Mouse (Mus musculus) liver, adult 2 months (tissue): ENCODE results near the gene Mrfap1. TPM values are rescaled to one million over a fixed set of nuclear protein-coding genes. Genes with fewer than 3 reads are reported as not detected.

Source experiments
- DNase-seq: peaks from one replicate; pipeline ENCODE4 v3.0.0-alpha.2; 2011; ENCODE audit warnings: low read depth, low spot score; ENCODE audit errors: extremely low read depth
- H3K27ac ChIP-seq: fragments of 200-500 bp; replicated peaks from 2 replicates; pipeline ENCODE4 v1.5.1; 2012; ENCODE audit warnings: low read depth, mild to moderate bottlenecking, control low read depth, inconsistent platforms, low read length; ENCODE audit not compliant: insufficient read depth
- H3K27me3 ChIP-seq: fragments of 200-500 bp; 2 replicates; pipeline ENCODE4 v1.6.1; 2012; ENCODE audit warnings: mild to moderate bottlenecking, moderate library complexity, low read length, inconsistent platforms; ENCODE audit not compliant: control insufficient read depth, insufficient read depth
- H3K36me3 ChIP-seq: fragments of 200-500 bp; 2 replicates; pipeline ENCODE4 v1.6.1; 2012; ENCODE audit warnings: low read length, inconsistent platforms; ENCODE audit not compliant: control insufficient read depth, insufficient read depth
- H3K4me1 ChIP-seq: fragments of 200-500 bp; 2 replicates; pipeline ENCODE4 v1.6.1; 2011; ENCODE audit warnings: low read length; ENCODE audit not compliant: control insufficient read depth, insufficient read depth
- H3K4me3 ChIP-seq: fragments of 200-500 bp; 2 replicates; pipeline ENCODE4 v1.5.1; 2011; ENCODE audit warnings: low read depth, mild to moderate bottlenecking, control low read depth, low read length, moderate library complexity; ENCODE audit not compliant: insufficient read depth
- H3K79me2 ChIP-seq: fragments of 200-500 bp; 2 replicates; pipeline ENCODE4 v1.6.1; 2012; ENCODE audit warnings: inconsistent platforms, mild to moderate bottlenecking, low read length, moderate library complexity; ENCODE audit not compliant: control insufficient read depth, insufficient read depth
- H3K9ac ChIP-seq: fragments of 200-500 bp; 2 replicates; pipeline ENCODE4 v1.6.1; 2012; ENCODE audit warnings: low read depth, mild to moderate bottlenecking, control low read depth, inconsistent platforms, low read length
- CTCF ChIP-seq: fragments of 200-500 bp; IDR thresholded peaks from 2 replicates; pipeline ENCODE4 v1.5.1; 2011; ENCODE audit warnings: low read depth, low read length, control low read depth
- POLR2A ChIP-seq: fragments of 200-500 bp; IDR thresholded peaks from 2 replicates; pipeline ENCODE4 v1.6.1; 2011; ENCODE audit warnings: low read length, control low read depth; ENCODE audit not compliant: insufficient read depth; ENCODE audit errors: extremely low read depth
- WGBS: fragments of 180-500 bp; shearing (Covaris S2); methylation state at CpG from one replicate; pipeline ENCODE4 v1.1.7; 2018; 5-methylcytosine and 5-hydroxymethylcytosine counted together
- polyA plus RNA-seq: library from polyadenylated mRNA; depleted of rRNA; stranded (reverse); fragments of >200 nt; gene quantifications from 2 replicates; pipeline ENCODE4 v1.2.3, GENCODE M21; 2012
- total RNA-seq: library from RNA; depleted of rRNA; stranded (reverse); fragments of >200 nt; gene quantifications from 2 replicates; pipeline ENCODE4 v1.2.3, GENCODE M21; 2014

Gene Mrfap1
- total and polyA plus RNA-seq, 2 experiments: 72.2 to 173 TPM

DNA sequence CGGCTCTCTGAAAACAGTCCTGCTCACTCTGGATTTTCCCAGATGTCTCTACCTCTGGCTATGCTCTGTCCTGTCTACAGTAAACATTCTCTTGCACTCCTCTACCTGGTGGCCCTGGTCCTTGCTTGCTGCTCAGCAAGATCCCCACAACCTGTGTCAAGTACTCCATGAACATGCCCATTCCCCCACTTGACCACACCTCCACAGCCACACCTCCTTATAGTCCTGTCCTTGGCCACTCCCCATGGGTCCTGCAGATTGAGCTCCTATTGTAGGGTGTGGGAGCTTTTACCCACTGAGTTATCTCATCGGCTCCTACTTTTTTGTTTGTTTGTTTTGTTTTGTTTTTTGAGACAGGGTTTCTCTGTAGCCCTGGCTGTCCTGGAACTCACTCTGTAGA, 17.7 kb downstream of the Mrfap1 start:
- H3K27me3 ChIP-seq: no peaks in the 10 kb centered on the region
- no peak overlapping the region for H3K4me3 ChIP-seq
- 93% methylated on average over 1 of the region's 2 CpGs for WGBS
- TF ChIP-seq CTCF (no peak), POLR2A (no peak)
- H3K4me1 ChIP-seq: no peaks in the 10 kb centered on the region
- H3K36me3 ChIP-seq: no peaks in the 10 kb centered on the region
- H3K27ac ChIP-seq: no peak overlapping the region
- no peak for DNase-seq
- H3K9ac ChIP-seq: no peak overlapping the region
- H3K79me2 ChIP-seq: no peaks in the 10 kb centered on the region

DNA sequence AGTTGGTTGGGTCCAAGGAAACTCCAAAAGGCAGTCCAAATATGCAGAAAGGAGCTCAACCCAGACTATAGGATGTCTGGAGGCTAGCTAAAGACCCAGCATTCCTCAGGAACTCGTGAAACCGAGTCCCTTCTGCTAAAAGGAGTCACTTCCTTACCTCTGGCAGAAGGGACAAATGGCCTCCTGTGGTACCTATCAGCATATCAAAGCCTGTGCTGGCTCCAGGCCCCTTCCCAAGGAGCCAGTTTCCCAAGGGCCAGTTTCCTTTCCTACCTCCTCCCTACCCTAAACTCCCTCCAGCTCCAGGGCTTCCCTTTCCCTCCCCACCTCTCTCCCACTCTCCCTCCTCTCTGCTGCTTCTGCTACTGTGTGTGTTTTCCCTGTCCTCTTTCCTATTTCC, 19.4 kb downstream of the Mrfap1 start:
- 39% methylated on average over 2 of the region's 2 CpGs for WGBS
- no peak overlapping the region for H3K4me3 ChIP-seq
- no peaks in the 10 kb centered on the region for H3K36me3 ChIP-seq
- TF ChIP-seq POLR2A (no peak), CTCF (no peak)
- H3K4me1 ChIP-seq: no peaks in the 10 kb centered on the region
- H3K79me2 ChIP-seq: no peaks in the 10 kb centered on the region
- H3K9ac ChIP-seq: no peak overlapping the region
- H3K27ac ChIP-seq: no peak overlapping the region
- no peak for DNase-seq
- H3K27me3 ChIP-seq: no peaks in the 10 kb centered on the region

DNA sequence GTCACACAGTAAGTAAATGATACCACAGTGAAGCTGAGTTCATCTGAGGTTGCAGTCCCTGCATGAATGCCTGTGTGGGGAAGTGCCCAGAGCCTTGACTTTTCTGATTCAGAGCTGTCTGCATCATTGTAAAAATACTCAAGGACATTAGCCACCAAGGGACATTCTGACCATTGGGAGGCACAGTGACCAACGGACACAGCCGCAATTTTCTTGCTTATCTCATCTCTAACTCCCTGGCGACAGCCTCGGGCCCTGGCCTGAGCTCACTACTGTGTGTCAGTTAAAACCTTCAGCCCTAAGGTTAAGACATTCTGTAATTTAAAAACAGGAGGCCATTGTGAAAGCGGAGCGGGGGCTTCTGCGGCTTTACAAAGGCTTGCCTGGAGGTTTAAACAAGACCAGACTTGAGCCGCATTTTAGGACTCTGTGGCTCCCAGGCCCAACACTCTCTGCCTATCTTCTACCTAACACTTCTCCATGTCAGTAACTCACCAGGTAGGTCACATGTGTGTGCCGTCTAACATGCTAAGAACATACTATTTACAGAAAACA, 20.5 kb downstream of the Mrfap1 start:
- Histone ChIP-seq H3K79me2 (no peaks in the 10 kb centered on the region), H3K9ac (no peak overlapping the region), H3K4me1 (no peaks in the 10 kb centered on the region), H3K27me3 (no peaks in the 10 kb centered on the region), H3K27ac (no peak overlapping the region), H3K36me3 (no peaks in the 10 kb centered on the region), H3K4me3 (no peak overlapping the region)
- TF ChIP-seq POLR2A (no peak), CTCF (no peak)
- no peak for DNase-seq
- WGBS: 61% methylated on average over 9 of the region's 9 CpGs

DNA sequence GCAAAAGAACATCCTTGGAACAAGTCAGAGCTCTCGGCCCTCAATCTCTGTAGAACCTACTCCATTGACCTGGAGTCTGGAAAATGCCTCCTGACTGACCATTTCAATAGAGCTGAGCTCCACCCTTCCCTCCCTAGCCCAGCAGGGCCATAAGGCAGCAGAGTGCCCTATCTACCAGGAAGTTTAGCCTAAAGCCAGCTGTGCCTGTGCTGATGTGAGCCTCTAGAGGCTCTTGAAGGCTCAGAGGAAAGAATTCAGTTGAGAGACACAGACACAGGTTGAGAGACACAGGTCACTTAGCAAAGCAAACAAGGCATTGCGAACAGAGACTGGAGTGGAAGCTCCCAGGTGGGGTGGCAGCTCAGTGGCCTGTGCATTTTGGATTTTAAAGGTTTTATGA, 21.3 kb downstream of the Mrfap1 start:
- Histone ChIP-seq H3K9ac (no peak overlapping the region), H3K27me3 (no peaks in the 10 kb centered on the region), H3K27ac (no peak overlapping the region), H3K4me3 (no peak overlapping the region), H3K79me2 (no peaks in the 10 kb centered on the region), H3K4me1 (no peaks in the 10 kb centered on the region), H3K36me3 (no peaks in the 10 kb centered on the region)
- TF ChIP-seq POLR2A (no peak), CTCF (no peak)
- DNase-seq: no peak
- WGBS: 92% methylated on average over 2 of the region's 2 CpGs

DNA sequence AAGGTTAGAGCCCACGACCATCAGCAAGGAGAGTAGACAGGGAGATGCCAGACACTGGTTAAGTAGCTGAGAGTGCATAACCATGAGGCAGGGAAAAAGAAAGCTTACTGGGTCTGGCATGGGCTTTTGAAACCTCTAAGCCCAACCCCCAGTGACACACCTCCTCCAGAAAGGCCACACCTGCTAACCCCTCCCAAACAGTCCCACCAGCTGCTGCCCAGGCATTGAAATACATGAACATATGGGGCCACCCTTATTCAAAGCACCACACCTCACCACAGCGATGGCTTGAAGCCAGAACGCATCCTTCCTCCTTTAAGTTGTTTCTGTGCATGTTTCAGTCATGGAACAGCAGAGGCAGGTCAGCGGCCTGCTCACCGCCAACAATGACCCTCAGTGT, 24.0 kb downstream of the Mrfap1 start:
- no peaks in the 10 kb centered on the region for H3K79me2 ChIP-seq
- WGBS: 87% methylated on average over 5 of the region's 5 CpGs
- H3K9ac ChIP-seq: no peak overlapping the region
- H3K27me3 ChIP-seq: no peaks in the 10 kb centered on the region
- no peak overlapping the region for H3K4me3 ChIP-seq
- no peaks in the 10 kb centered on the region for H3K36me3 ChIP-seq
- no peaks in the 10 kb centered on the region for H3K4me1 ChIP-seq
- TF ChIP-seq CTCF: no peak
- TF ChIP-seq POLR2A: no peak
- H3K27ac ChIP-seq: no peak overlapping the region
- no peak for DNase-seq

DNA sequence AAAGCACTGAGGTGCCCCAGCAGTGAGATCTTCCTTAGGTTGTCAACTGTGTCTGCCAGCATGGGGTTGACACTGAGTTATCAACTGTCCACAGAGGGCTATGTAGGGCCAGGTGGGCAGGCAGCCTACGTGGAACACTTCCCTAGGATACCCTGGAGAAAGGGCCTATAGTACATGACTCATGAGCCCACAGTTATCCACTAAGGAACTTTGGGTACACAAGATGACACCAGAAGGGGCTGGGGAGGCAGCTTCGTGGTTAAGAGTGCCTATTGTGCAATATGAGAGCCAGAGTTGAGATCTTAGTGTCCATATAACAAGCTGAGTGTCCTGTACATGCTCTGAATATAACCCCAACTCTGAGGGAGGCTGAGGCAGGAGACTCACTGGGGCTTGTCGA, 27.0 kb downstream of the Mrfap1 start:
- no peaks in the 10 kb centered on the region for H3K36me3 ChIP-seq
- WGBS: 61% methylated on average over 3 of the region's 3 CpGs
- H3K27ac ChIP-seq: no peak overlapping the region
- no peaks in the 10 kb centered on the region for H3K79me2 ChIP-seq
- no peak overlapping the region for H3K4me3 ChIP-seq
- no peaks in the 10 kb centered on the region for H3K4me1 ChIP-seq
- no peak for TF ChIP-seq POLR2A
- no peak for TF ChIP-seq CTCF
- H3K9ac ChIP-seq: no peak overlapping the region
- no peak for DNase-seq
- no peaks in the 10 kb centered on the region for H3K27me3 ChIP-seq
